Mouse (Mus musculus) small intestine, adult 2 months (tissue): ENCODE results near the gene Tefm.

ENCODE experiments used
- CTCF ChIP-seq: fragments of 200-500 bp; IDR thresholded peaks from 2 replicates; pipeline ENCODE4 v1.5.1; 2012; ENCODE audit warnings: low read depth, mild to moderate bottlenecking, control low read depth, inconsistent platforms, low read length, moderate library complexity, mixed read lengths; ENCODE audit not compliant: insufficient replicate concordance, insufficient read length; ENCODE audit errors: extremely low read depth
- POLR2A ChIP-seq: fragments of 200-500 bp; IDR thresholded peaks from 2 replicates; pipeline ENCODE4 v1.6.1; 2012; ENCODE audit warnings: low read depth, mild to moderate bottlenecking, control low read depth, inconsistent platforms, low read length, moderate library complexity

DNA sequence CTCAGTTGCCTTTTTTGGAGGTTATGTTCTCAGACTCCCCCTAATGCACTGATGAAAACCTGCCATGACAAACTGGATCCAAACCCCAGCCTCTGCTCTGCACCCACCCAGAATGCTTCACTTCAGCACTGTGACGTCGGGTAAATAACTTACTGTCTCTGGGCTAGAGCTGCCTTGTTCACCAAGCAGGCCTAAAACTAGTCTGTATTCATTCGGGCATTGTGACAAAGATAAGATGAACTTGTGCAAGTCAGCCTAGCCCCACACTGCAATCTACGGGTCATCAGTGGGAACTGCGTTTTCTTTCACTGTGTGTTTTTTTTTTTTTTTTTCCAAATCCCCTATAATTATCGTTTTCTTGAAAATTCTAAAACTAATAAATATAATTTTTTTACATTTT is 5.8 kb upstream of the Tefm start:
- TF ChIP-seq CTCF (no peak), POLR2A (no peak)
